Mouse (Mus musculus) MEL (cell line): Measurements from ENCODE around the gene Olfr15.

ENCODE experiments used
- CTCF ChIP-seq, 3 experiments: IDR thresholded peaks in 2 of 3; conservative IDR thresholded peaks in 1 of 3; 2 replicates each; pipeline ENCODE4 v1.5.1; 2011 to 2012; ENCODE audit warnings: low read length in 3 of 3, low read depth in 2 of 3, mild to moderate bottlenecking in 2 of 3, improper control_type of control experiment in 1 of 3, inconsistent platforms in 1 of 3, mixed read lengths in 1 of 3, moderate library complexity in 1 of 3; ENCODE audit not compliant: control insufficient read depth in 1 of 3, insufficient read depth in 1 of 3, poor library complexity in 1 of 3, severe bottlenecking in 1 of 3
- NELFE ChIP-seq: IDR thresholded peaks from 2 replicates; pipeline ENCODE4 v1.6.1; 2011; ENCODE audit warnings: low read depth, low read length, improper control_type of control experiment
- ZC3H11A ChIP-seq: IDR thresholded peaks from 2 replicates; pipeline ENCODE4 v1.6.1; 2012; ENCODE audit warnings: low read depth, mild to moderate bottlenecking, inconsistent platforms, low read length, improper control_type of control experiment
- ZNF384 ChIP-seq: IDR thresholded peaks from 2 replicates; pipeline ENCODE4 v1.6.1; 2012; ENCODE audit warnings: low read depth, mild to moderate bottlenecking, inconsistent platforms, low read length, improper control_type of control experiment

- TF ChIP-seq CTCF (IDR thresholded peaks at IDR 0.05 in 2 of 3, conservative IDR thresholded peaks at IDR 0.05 in 1 of 3; ENCODE audit: control insufficient read depth in 1 of 3, insufficient read depth in 1 of 3, low read depth in 2 of 3, low read length in 3 of 3, poor library complexity in 1 of 3, severe bottlenecking in 1 of 3) (no peak), ZC3H11A (no peak), NELFE (no peak), ZNF384 (no peak)
Measured at GRCm38 (mm10) chr16:3893739-3894138, 63.1 kb downstream of the Olfr15 start.
